Mouse (Mus musculus) CH12.LX (cell line): ENCODE results near the gene Tex10. TPM values are rescaled to one million over a fixed set of nuclear protein-coding genes. Genes with fewer than 3 reads are reported as not detected.

Experiments used
- DNase-seq: peaks from one replicate; pipeline ENCODE4 v3.0.0-alpha.2; 2013; ENCODE audit errors: extremely low read depth
- H3K27ac ChIP-seq: 2 replicates; pipeline ENCODE4 v1.5.1; 2012; ENCODE audit warnings: low read depth, mild to moderate bottlenecking, control low read depth, moderate library complexity; ENCODE audit not compliant: insufficient read depth
- H3K27me3 ChIP-seq: replicated peaks from 2 replicates; pipeline ENCODE3; 2012; ENCODE audit warnings: inconsistent platforms
- H3K36me3 ChIP-seq, 2 experiments: replicated peaks in 1 of 2; 2 replicates each; pipeline versions ENCODE3 to v1.6.1; 2012; ENCODE audit warnings: inconsistent platforms in 1 of 2, low read length in 1 of 2, mild to moderate bottlenecking in 1 of 2, mixed read lengths in 1 of 2, moderate library complexity in 1 of 2; ENCODE audit not compliant: control insufficient read depth in 1 of 2, insufficient read depth in 1 of 2
- H3K4me1 ChIP-seq, 2 experiments: 2 replicates each; pipeline ENCODE4 v1.6.1; 2012; ENCODE audit warnings: inconsistent platforms in 1 of 2, moderate library complexity in 1 of 2; ENCODE audit not compliant: insufficient read depth in 2 of 2, control insufficient read depth in 1 of 2
- H3K4me2 ChIP-seq: 2 replicates; pipeline ENCODE4 v1.6.1; 2012; ENCODE audit warnings: low read depth, mild to moderate bottlenecking, control low read depth; ENCODE audit not compliant: poor library complexity, insufficient read depth, severe bottlenecking
- H3K4me3 ChIP-seq, 3 experiments: fragments of 150-350 bp in 1 of 3; sonication (generic) in 1 of 3; replicated peaks in 1 of 3; 2 replicates each; pipeline versions ENCODE3 to v1.5.1; 2011 to 2012; ENCODE audit warnings: low read depth in 2 of 3, low read length in 2 of 3, mild to moderate bottlenecking in 2 of 3, moderate library complexity in 2 of 3, control low read depth in 1 of 3, improper control_type of control experiment in 1 of 3, inconsistent platforms in 1 of 3, mixed read lengths in 1 of 3; ENCODE audit not compliant: poor library complexity in 1 of 3
- H3K79me2 ChIP-seq: replicated peaks from 2 replicates; pipeline ENCODE4 v1.6.1; 2012; ENCODE audit warnings: mild to moderate bottlenecking, moderate library complexity; ENCODE audit not compliant: control insufficient read depth, poor library complexity, insufficient read depth, severe bottlenecking; ENCODE audit errors: extremely low read depth
- H3K9ac ChIP-seq: 2 replicates; pipeline ENCODE4 v1.6.1; 2012; ENCODE audit warnings: low read depth, mild to moderate bottlenecking, control low read depth, moderate library complexity; ENCODE audit not compliant: insufficient read depth
- H3K9me3 ChIP-seq: replicated peaks from 2 replicates; pipeline ENCODE3; 2012; ENCODE audit warnings: low read length, inconsistent platforms, mixed read lengths
- CHD1 ChIP-seq: IDR thresholded peaks from 2 replicates; pipeline ENCODE4 v1.6.1; 2012; ENCODE audit warnings: low read depth, low read length, improper control_type of control experiment, inconsistent platforms
- CHD2 ChIP-seq: IDR thresholded peaks from 2 replicates; pipeline ENCODE4 v1.6.1; 2011; ENCODE audit warnings: low read length, improper control_type of control experiment
- CTCF ChIP-seq, 2 experiments: IDR thresholded peaks in 1 of 2; conservative IDR thresholded peaks in 1 of 2; 2 replicates each; pipeline ENCODE4 v1.5.1; 2011 to 2012; ENCODE audit warnings: low read depth in 2 of 2, low read length in 2 of 2, improper control_type of control experiment in 1 of 2, inconsistent platforms in 1 of 2, mild to moderate bottlenecking in 1 of 2, moderate library complexity in 1 of 2
- E2F4 ChIP-seq: IDR thresholded peaks from 2 replicates; pipeline ENCODE4 v1.6.1; 2011; ENCODE audit warnings: low read depth, low read length, improper control_type of control experiment; ENCODE audit not compliant: insufficient replicate concordance
- GABPA ChIP-seq: IDR thresholded peaks from 2 replicates; pipeline ENCODE4 v1.6.1; 2012; ENCODE audit warnings: low read depth, low read length, improper control_type of control experiment, inconsistent platforms; ENCODE audit not compliant: insufficient replicate concordance
- JUN ChIP-seq: IDR thresholded peaks from 2 replicates; pipeline ENCODE4 v1.6.1; 2011; ENCODE audit warnings: low read depth, mild to moderate bottlenecking, low read length, improper control_type of control experiment, moderate library complexity; ENCODE audit not compliant: insufficient read depth
- JUND ChIP-seq: conservative IDR thresholded peaks from 2 replicates; pipeline ENCODE4 v1.6.1; 2011; ENCODE audit warnings: low read depth, low read length, improper control_type of control experiment
- MAFK ChIP-seq: IDR thresholded peaks from 2 replicates; pipeline ENCODE4 v1.6.1; 2011; ENCODE audit warnings: low read length, improper control_type of control experiment; ENCODE audit not compliant: insufficient replicate concordance
- MAX ChIP-seq: IDR thresholded peaks from 2 replicates; pipeline ENCODE4 v1.6.1; 2011; ENCODE audit warnings: low read length, improper control_type of control experiment
- NELFE ChIP-seq: IDR thresholded peaks from 2 replicates; pipeline ENCODE4 v1.6.1; 2011; ENCODE audit warnings: low read depth, low read length, improper control_type of control experiment
- POLR2A ChIP-seq: IDR thresholded peaks from 2 replicates; pipeline ENCODE4 v1.6.1; 2011; ENCODE audit warnings: low read depth, mild to moderate bottlenecking, improper control_type of control experiment, low read length
- POLR2AphosphoS2 ChIP-seq: IDR thresholded peaks from 2 replicates; pipeline ENCODE4 v1.6.1; 2011; ENCODE audit warnings: low read depth, low read length, improper control_type of control experiment
- RAD21 ChIP-seq: IDR thresholded peaks from 2 replicates; pipeline ENCODE4 v1.6.1; 2011; ENCODE audit warnings: low read depth, mild to moderate bottlenecking, low read length, improper control_type of control experiment, moderate library complexity
- SIN3A ChIP-seq: IDR thresholded peaks from 2 replicates; pipeline ENCODE4 v1.6.1; 2012; ENCODE audit warnings: low read length, improper control_type of control experiment, inconsistent platforms
- TCF12 ChIP-seq: IDR thresholded peaks from 2 replicates; pipeline ENCODE4 v1.6.1; 2014; ENCODE audit warnings: low read depth, mild to moderate bottlenecking, inconsistent platforms, low read length, improper control_type of control experiment
- USF1 ChIP-seq: IDR thresholded peaks from 2 replicates; pipeline ENCODE4 v1.6.1; 2014; ENCODE audit warnings: low read depth, mild to moderate bottlenecking, inconsistent platforms, low read length, improper control_type of control experiment
- USF2 ChIP-seq: conservative IDR thresholded peaks from 2 replicates; pipeline ENCODE4 v1.6.1; 2011; ENCODE audit warnings: low read depth, low read length, improper control_type of control experiment
- ZNF384 ChIP-seq: IDR thresholded peaks from 2 replicates; pipeline ENCODE4 v1.6.1; 2012; ENCODE audit warnings: low read depth, low read length, improper control_type of control experiment, inconsistent platforms
- dilution Hi-C: fragments of 300-500 bp; cut with MboI; formaldehyde crosslinking; loops from 2 replicates; pipeline ENCODE4 v1.14.3; 2020; ENCODE audit warnings: low sequenced_read_pairs; ENCODE audit not compliant: extremely low pct_unique_long_range_greater_than_20kb, extremely low pct_ligation_motif_present
- in situ Hi-C: fragments of 300-500 bp; cut with MboI; formaldehyde crosslinking; loops from 3 replicates; pipeline ENCODE4 v1.14.3; 2019; ENCODE audit warnings: low sequenced_read_pairs, low pct_ligation_motif_present, low pct_unique_long_range_greater_than_20kb, mixed read lengths
- polyA plus RNA-seq: library from polyadenylated mRNA; unstranded; fragments of >175 nt; gene quantifications from 2 replicates; pipeline ENCODE4 v1.2.1, GENCODE M21; 2012; ENCODE audit warnings: low read depth; ENCODE audit not compliant: insufficient read length
- total RNA-seq, 2 experiments: library from RNA; depleted of rRNA; stranded (reverse); fragments of 300-350 nt in 1 of 2; fragments of >200 nt in 1 of 2; gene quantifications; 2 replicates each; pipeline ENCODE4 v1.2.3; 2012 to 2014

The Tex10 gene
- total and polyA plus RNA-seq, 3 experiments = 34.2 to 61.9 (median 46.3) TPM

DNA sequence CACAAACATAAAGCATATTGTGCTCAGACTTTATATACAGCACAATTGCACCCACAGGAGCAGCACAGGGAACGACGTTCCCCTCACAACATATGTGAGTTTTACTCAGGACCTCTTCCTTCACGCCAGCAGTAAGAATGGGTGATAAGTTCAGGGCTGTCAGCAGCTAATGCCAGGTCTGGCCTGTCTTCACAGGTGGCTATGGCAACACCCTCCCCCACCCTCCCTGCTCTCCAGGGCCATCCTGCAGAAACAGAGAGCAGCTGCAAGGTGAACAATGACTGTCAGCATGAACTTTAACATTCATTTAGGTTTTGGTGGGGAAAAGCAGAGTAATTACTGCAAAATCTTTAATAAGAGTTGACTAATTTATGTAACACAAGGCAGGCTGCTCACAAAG is 45.8 kb downstream of the Tex10 start:
- no peaks in the 10 kb centered on the region for H3K27me3 ChIP-seq
- no peak overlapping the region for H3K9ac ChIP-seq
- DNase-seq = no peak
- no peak overlapping the region for H3K4me3 ChIP-seq
- H3K9me3 ChIP-seq = no peaks in the 10 kb centered on the region
- TF ChIP-seq MAFK (no peak), USF1 (no peak), ZNF384 (no peak), POLR2A (no peak), GABPA (no peak), USF2 (no peak), TCF12 (no peak), CTCF (conservative IDR thresholded peaks at IDR 0.05 in 1 of 2, IDR thresholded peaks at IDR 0.05 in 1 of 2; ENCODE audit: low read depth in 2 of 2, low read length in 2 of 2) (no peak), POLR2AphosphoS2 (no peak)
- H3K36me3 ChIP-seq = peaks cover 59 to 94% of the 10 kb centered on the region in 2 experiments
- no peaks in the 10 kb centered on the region for H3K4me1 ChIP-seq
- H3K79me2 ChIP-seq = no peaks in the 10 kb centered on the region
- dilution Hi-C loops (no loop called here), in situ Hi-C loops (no loop called here)
- H3K27ac ChIP-seq = no peak overlapping the region
- H3K4me2 ChIP-seq = no peak overlapping the region

DNA sequence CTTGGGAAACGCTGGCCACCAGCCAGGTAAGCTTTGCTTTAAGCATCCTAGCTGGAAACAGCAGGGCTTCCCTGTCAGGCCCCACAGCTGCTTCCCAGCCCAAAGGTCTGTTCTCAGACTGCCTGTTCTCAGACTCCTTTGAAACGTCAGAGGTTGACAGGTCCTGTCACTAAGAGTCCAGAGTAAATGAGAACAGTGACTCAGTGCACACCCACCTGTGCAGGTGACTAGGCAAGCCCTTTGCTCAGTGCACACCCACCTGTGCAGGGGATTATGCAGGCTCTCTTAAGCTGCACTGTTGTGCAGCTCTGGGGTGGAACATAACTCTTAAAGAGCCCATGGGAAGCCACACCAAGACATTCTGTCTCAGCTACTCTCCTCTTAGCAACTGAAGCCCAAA is 49.5 kb downstream of the Tex10 start:
- dilution Hi-C loops = no loop called here
- H3K9me3 ChIP-seq = no peaks in the 10 kb centered on the region
- no peaks in the 10 kb centered on the region for H3K27me3 ChIP-seq
- peaks cover 53 to 92% of the 10 kb centered on the region in 2 experiments for H3K36me3 ChIP-seq
- in situ Hi-C loops = loop anchor here (25.0 kb wide), 2 partner anchors 611 to 986 kb away; no protein-coding TSS in a partner anchor
- H3K79me2 ChIP-seq = no peaks in the 10 kb centered on the region
- TF ChIP-seq JUND (no peak), POLR2AphosphoS2 (no peak), CHD2 (no peak), ZNF384 (no peak), CTCF (conservative IDR thresholded peaks at IDR 0.05 in 1 of 2, IDR thresholded peaks at IDR 0.05 in 1 of 2; ENCODE audit: low read depth in 2 of 2, low read length in 2 of 2) (no peak), NELFE (no peak), JUN (no peak), CHD1 (no peak), SIN3A (no peak), E2F4 (no peak), MAX (no peak), RAD21 (no peak)
- TF ChIP-seq, all 38 proteins: peak for 0
- Histone ChIP-seq H3K4me1 (no peaks in the 10 kb centered on the region), H3K4me2 (no peak overlapping the region), H3K27ac (no peak overlapping the region), H3K4me3 (no peak overlapping the region), H3K9ac (no peak overlapping the region)
- no peak for DNase-seq
